Mouse (Mus musculus) lung, adult 2 months (tissue): ENCODE results near the gene Gm49369. TPM values are rescaled to one million over a fixed set of nuclear protein-coding genes. Genes with fewer than 3 reads are reported as not detected.
"Not testable (repeated sequence)": the region's sequence is repeated elsewhere in the genome, so short reads cannot be mapped to it uniquely, and the experiment has no call there.

ENCODE experiments used
- DNase-seq: peaks from one replicate; pipeline ENCODE4 v3.0.0; 2022
- H3K4me1 ChIP-seq: fragments of 200-500 bp; 2 replicates; pipeline ENCODE4 v1.6.1; 2011; ENCODE audit warnings: low read length; ENCODE audit not compliant: control insufficient read depth, insufficient read depth
- H3K4me3 ChIP-seq: fragments of 200-500 bp; replicated peaks from 2 replicates; pipeline ENCODE3; 2011; ENCODE audit warnings: low read depth, mild to moderate bottlenecking, control low read depth, low read length; ENCODE audit errors: extremely low read depth
- CTCF ChIP-seq: fragments of 200-500 bp; IDR thresholded peaks from 2 replicates; pipeline ENCODE4 v1.5.1; 2011; ENCODE audit warnings: mild to moderate bottlenecking, low read length, control low read depth; ENCODE audit not compliant: insufficient read depth
- POLR2A ChIP-seq: fragments of 200-500 bp; IDR thresholded peaks from 2 replicates; pipeline ENCODE4 v1.6.1; 2011; ENCODE audit warnings: low read depth, mild to moderate bottlenecking, control low read depth, low read length, borderline replicate concordance; ENCODE audit errors: extremely low read depth
- WGBS: fragments of 180-500 bp; shearing (Covaris S2); methylation state at CpG from one replicate; pipeline ENCODE4 v1.1.7; 2018; 5-methylcytosine and 5-hydroxymethylcytosine counted together
- polyA plus RNA-seq: library from polyadenylated mRNA; depleted of rRNA; stranded (reverse); fragments of >200 nt; gene quantifications from 2 replicates; pipeline ENCODE4 v1.2.3, GENCODE M21; 2012; rRNA removed

Gene Gm49369
- polyA plus RNA-seq, 1 experiment: 0.24 TPM

GRCm38 (mm10) chr7:142322641-142323040 lies 59.8 kb downstream of the Gm49369 start:
- no peak for TF ChIP-seq POLR2A
- no peak for TF ChIP-seq CTCF
- WGBS: 86% methylated on average over 6 of the region's 6 CpGs
- Histone ChIP-seq H3K4me3 (no peak overlapping the region), H3K4me1 (no peaks in the 10 kb centered on the region)
- DNase-seq: no peak

DNA sequence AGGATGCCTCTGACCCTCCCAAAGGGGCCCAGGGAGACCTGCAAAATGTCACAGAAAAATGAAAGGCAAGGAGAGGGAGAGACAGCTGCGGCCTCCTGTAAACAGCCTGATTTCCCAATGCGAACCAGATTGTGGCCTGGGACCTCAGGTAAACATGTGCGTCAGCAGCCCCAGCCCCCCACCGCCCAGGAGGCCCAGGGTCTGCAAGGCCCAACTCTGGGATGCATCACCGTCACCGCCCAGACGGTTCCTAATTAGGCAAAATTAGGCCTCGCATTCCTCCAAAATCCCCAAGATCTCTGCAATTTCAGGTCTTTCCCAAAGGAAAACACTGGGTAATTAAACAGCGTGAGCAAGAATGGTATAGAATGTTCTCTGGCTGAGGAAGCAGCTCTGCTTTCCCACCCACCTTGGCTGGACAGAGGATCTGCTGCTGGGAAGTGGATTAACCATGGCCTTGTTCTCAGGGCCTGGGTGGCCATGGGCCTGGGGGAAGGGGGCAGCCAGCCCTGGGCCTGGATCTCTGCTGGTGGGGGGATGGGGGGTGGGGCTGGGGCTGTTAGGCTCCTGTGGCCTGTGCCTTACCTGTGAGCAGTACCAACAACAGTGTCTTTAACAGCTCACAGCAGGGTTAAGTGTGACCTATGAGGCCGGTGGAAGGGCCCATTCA lies 60.7 kb downstream of the Gm49369 start:
- not testable (repeated sequence) for H3K4me1 ChIP-seq
- WGBS: 86% methylated on average over 7 of the region's 10 CpGs

More for the DNA sequence above, 60.7 kb downstream of the Gm49369 start:
- not testable (repeated sequence) for DNase-seq, H3K4me3 ChIP-seq

Other genes starting within 250 kb of the Gm49369 start
- gene Gm39115, start 246.6 kb downstream of the Gm49369 start, polyA plus RNA-seq: not detected in 2 replicates
- not detected in 2 replicates for gene Gm45337, start 238.1 kb downstream of the Gm49369 start, polyA plus RNA-seq
- gene Gm29735, start 225.6 kb downstream of the Gm49369 start, polyA plus RNA-seq: not detected in 2 replicates
- gene Gm4553, start 216.9 kb downstream of the Gm49369 start, polyA plus RNA-seq: not detected in 2 replicates
- gene Krtap5-2, start 206.7 kb downstream of the Gm49369 start, polyA plus RNA-seq: not detected in 2 replicates
- gene Gm10153, start 192.3 kb downstream of the Gm49369 start, polyA plus RNA-seq: not detected in 2 replicates
- not detected in 2 replicates for gene Krtap5-3, start 181.3 kb downstream of the Gm49369 start, polyA plus RNA-seq
- not detected in 2 replicates for gene Gm7579, start 170.8 kb downstream of the Gm49369 start, polyA plus RNA-seq
- 0.28 and 0.30 TPM in 2 replicates for gene Krtap5-5, start 152.7 kb downstream of the Gm49369 start, polyA plus RNA-seq
- gene Gm40460, start 141.6 kb downstream of the Gm49369 start, polyA plus RNA-seq: not detected in 2 replicates
- gene Gm2431, start 124.3 kb downstream of the Gm49369 start, polyA plus RNA-seq: not detected in 2 replicates
- gene Gm4559, start 108.3 kb downstream of the Gm49369 start, polyA plus RNA-seq: not detected in 2 replicates
- not detected in 2 replicates for gene Krtap5-1, start 85.5 kb downstream of the Gm49369 start, polyA plus RNA-seq
- not detected in 2 replicates for gene Krtap5-4, start 79.1 kb downstream of the Gm49369 start, polyA plus RNA-seq
- gene Ifitm10, start 8.9 kb downstream of the Gm49369 start, polyA plus RNA-seq: 48.5 and 49.1 TPM in 2 replicates
- gene Ctsd, start 5.4 kb upstream of the Gm49369 start, polyA plus RNA-seq: 689 and 921 TPM in 2 replicates
- 0.19 and 8.6 TPM in 2 replicates for gene Syt8, start 52.2 kb upstream of the Gm49369 start, polyA plus RNA-seq
- 3.1 and 223 TPM in 2 replicates for gene Tnni2, start 59.1 kb upstream of the Gm49369 start, polyA plus RNA-seq
- gene Lsp1, start 78.1 kb upstream of the Gm49369 start, polyA plus RNA-seq: 131 and 188 TPM in 2 replicates
- 4.1 and 64.7 TPM in 2 replicates for gene Tnnt3, start 116.2 kb upstream of the Gm49369 start, polyA plus RNA-seq
- 8.0 and 10.3 TPM in 2 replicates for gene Mrpl23, start 150.0 kb upstream of the Gm49369 start, polyA plus RNA-seq